Mouse (Mus musculus) brain, embryonic 14.5 days (tissue): ENCODE measurements at regions not wholly inside any gene's neighbourhood (a gene's known extent, or its start where the extent isn't known, plus 50 kb on each side); places are given as distances from the start of the nearest gene placed in this dataset.
"Not testable (repeated sequence)": the region's sequence is repeated elsewhere in the genome, so short reads cannot be mapped to it uniquely, and the experiment has no call there.

Experiments
- DNase-seq: peaks from one replicate; pipeline ENCODE4 v3.0.0-alpha.2; 2011; ENCODE audit warnings: low read depth
- CTCF ChIP-seq: fragments of 200-500 bp; IDR thresholded peaks from 2 replicates; pipeline ENCODE4 v1.5.1; 2012; ENCODE audit warnings: inconsistent platforms, mild to moderate bottlenecking, moderate library complexity, borderline replicate concordance; ENCODE audit not compliant: insufficient read depth, insufficient read length; ENCODE audit errors: extremely low read depth
- POLR2A ChIP-seq: fragments of 200-500 bp; IDR thresholded peaks from 2 replicates; pipeline ENCODE4 v1.6.1; 2012; ENCODE audit warnings: mild to moderate bottlenecking, inconsistent platforms, borderline replicate concordance; ENCODE audit not compliant: poor library complexity, insufficient read depth, insufficient read length, severe bottlenecking; ENCODE audit errors: extremely low read depth

DNA sequence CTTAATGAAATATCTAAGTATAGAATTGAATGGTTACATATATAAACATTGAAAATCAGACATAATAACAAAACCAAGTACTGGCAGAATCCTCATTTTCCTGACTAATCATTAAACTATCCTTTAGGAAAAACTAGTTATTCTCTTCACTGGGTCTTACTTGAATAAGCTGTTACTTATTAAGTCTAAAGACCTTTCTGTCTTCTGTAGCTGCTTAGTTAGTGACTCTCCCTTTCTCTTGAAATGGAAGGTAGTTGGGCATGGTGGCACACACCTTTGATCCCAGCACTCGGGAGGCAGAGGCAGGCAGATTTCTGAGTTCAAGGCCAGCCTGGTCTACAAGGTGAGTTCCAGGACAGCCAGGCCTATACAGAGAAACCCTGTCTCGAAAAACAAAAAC lies 135.9 kb upstream of the Abcb5 start:
- DNase-seq = not testable (repeated sequence)

- no peak for DNase-seq
These were observed 133.5 kb upstream of the Abcb5 start for GRCm38 (mm10) chr12:119099736-119100135.

GRCm38 (mm10) chr12:119097814-119098213 lies 131.6 kb upstream of the Abcb5 start:
- no peak for DNase-seq
- TF ChIP-seq CTCF = no peak
- TF ChIP-seq POLR2A = no peak

More at GRCm38 (mm10) chr12:119099736-119100135, 133.5 kb upstream of the Abcb5 start:
- no peak for TF ChIP-seq POLR2A
- TF ChIP-seq CTCF = no peak

DNA sequence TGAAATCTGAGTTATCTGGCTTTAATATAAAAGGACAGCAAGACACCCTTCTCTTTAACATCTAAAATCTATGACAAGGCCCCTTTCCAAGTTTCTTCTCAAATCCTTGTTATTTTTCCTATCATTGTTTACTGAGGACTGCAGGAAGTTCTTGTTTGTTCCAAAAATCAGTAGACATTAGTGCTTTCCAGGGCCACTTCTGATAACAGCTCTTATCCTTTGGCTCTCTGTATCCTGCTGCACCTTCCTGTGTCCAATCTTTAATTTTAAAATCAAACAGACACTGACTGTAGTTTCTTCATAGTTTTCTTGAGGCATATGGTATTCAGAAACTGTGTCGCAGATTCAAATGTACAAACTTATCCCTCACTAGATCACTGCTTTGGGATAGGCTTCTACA lies 128.1 kb upstream of the Abcb5 start:
- TF ChIP-seq POLR2A = no peak
- no peak for TF ChIP-seq CTCF
- DNase-seq = no peak

DNA sequence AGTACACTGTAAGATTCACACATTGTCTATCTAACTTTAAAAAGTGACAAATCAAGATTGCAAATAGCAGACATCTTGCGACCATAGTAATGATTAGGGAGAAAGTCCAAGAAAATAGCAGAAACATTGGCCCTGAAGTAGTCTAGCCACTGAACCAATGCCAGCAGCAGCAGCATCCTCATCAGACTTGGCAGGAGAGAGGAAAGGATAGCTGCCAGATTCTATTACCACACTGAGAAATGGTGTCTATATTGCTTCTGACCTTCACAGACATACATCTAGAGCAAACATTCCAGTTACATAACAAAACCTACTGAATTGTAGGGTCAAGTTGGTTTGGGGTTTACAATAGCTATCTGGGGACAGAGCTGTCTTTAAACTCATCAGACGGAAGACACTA lies 127.2 kb upstream of the Abcb5 start:
- DNase-seq = peak; percentile 15
- TF ChIP-seq CTCF = no peak
- no peak for TF ChIP-seq POLR2A

- DNase-seq = no peak
These were observed 123.1 kb upstream of the Abcb5 start for GRCm38 (mm10) chr12:119089292-119089691.

DNA sequence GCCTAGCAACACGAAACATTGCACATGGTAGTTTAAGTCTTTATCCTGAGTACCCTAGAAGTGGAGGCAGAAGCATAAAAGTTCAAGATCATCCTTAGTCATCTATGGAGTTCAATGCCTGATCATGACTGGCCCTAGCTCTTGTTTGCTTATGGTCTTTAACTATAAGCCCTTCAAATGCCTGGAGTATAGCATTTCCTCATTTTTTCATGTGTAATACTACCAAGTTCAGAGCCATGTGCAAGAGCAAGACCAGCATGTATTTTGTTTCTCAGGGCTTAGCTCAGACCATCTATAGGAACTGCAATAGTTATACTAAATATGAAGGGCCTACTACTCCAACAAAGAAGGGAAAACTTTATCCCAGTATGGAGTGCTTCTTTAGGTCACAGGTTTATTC lies 122.4 kb upstream of the Abcb5 start:
- DNase-seq = no peak
- TF ChIP-seq POLR2A (no peak), CTCF (no peak)

More at GRCm38 (mm10) chr12:119089292-119089691, 123.1 kb upstream of the Abcb5 start:
- TF ChIP-seq CTCF (no peak), POLR2A (no peak)

- TF ChIP-seq CTCF = no peak
- TF ChIP-seq POLR2A = no peak
These were observed 118.6 kb upstream of the Abcb5 start for GRCm38 (mm10) chr12:119084814-119085213.

GRCm38 (mm10) chr12:119082781-119083180 lies 116.6 kb upstream of the Abcb5 start:
- TF ChIP-seq POLR2A (no peak), CTCF (no peak)
- DNase-seq = no peak

More at GRCm38 (mm10) chr12:119084814-119085213, 118.6 kb upstream of the Abcb5 start:
- DNase-seq = no peak

DNA sequence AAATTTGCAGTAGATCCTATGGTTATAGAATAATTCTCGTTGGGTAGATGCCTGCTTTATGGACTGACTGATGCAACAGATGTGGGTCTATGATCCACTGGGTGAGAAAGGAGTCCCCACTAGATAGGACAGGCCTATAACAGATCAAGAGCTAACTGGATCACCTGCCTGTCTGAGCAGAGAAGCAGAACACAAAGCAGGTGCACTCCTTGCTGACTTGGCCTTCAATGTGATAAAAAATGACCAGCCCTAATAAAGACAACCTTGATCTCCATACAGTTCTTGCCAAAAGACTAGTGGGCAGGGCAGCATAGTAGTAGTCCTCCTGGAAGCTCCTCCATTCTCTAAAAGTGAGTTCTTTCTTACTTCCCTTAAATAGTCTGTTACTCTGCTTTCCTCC lies 109.6 kb upstream of the Abcb5 start:
- TF ChIP-seq CTCF = no peak
- no peak for TF ChIP-seq POLR2A
- DNase-seq = no peak

GRCm38 (mm10) chr12:119074742-119075478 lies 108.7 kb upstream of the Abcb5 start:
- DNase-seq = peak; percentile 70

GRCm38 (mm10) chr12:119074147-119074546 lies 107.9 kb upstream of the Abcb5 start:
- DNase-seq = no peak
- TF ChIP-seq CTCF (no peak), POLR2A (no peak)

More at GRCm38 (mm10) chr12:119074742-119075478, 108.7 kb upstream of the Abcb5 start:
- TF ChIP-seq CTCF (no peak), POLR2A (no peak)
